Mouse (Mus musculus) midbrain, embryonic 14.5 days (tissue): Measurements from ENCODE around the gene Yrdc. TPM values are rescaled to one million over a fixed set of nuclear protein-coding genes. Genes with fewer than 3 reads are reported as not detected.

Source experiments
- ATAC-seq: fragments of 200-750 bp; cut with Nextera tagmentation; 2 replicates; pipeline ENCODE4 v1.8.0; 2017; ENCODE audit warnings: moderate number of reproducible peaks, moderate library complexity; ENCODE audit not compliant: low FRiP score, low TSS enrichment
- DNase-seq: peaks from one replicate; pipeline ENCODE4 v3.0.0-alpha.2; 2015
- H3K27ac ChIP-seq: fragments of 300-500 bp; sonication (generic); replicated peaks from 2 replicates; pipeline ENCODE4 v1.5.1; 2014; ENCODE audit warnings: mild to moderate bottlenecking, low read depth, low read length, moderate library complexity
- H3K27me3 ChIP-seq: fragments of 300-500 bp; sonication (generic); 2 replicates; pipeline ENCODE4 v1.6.1; 2014; ENCODE audit warnings: low read length, control low read depth, mixed read lengths; ENCODE audit not compliant: control insufficient read depth, insufficient read depth
- H3K36me3 ChIP-seq: fragments of 300-500 bp; sonication (generic); 2 replicates; pipeline ENCODE4 v1.6.1; 2014; ENCODE audit warnings: low read length, control low read depth; ENCODE audit not compliant: control insufficient read depth, insufficient read depth
- H3K4me1 ChIP-seq: fragments of 300-500 bp; sonication (generic); 2 replicates; pipeline ENCODE4 v1.6.1; 2014; ENCODE audit warnings: mild to moderate bottlenecking, antibody characterized with exemption, low read length, control low read depth; ENCODE audit not compliant: control insufficient read depth, insufficient read depth
- H3K4me2 ChIP-seq: fragments of 300-500 bp; sonication (generic); 2 replicates; pipeline ENCODE4 v1.6.1; 2014; ENCODE audit warnings: mild to moderate bottlenecking, low read length, moderate library complexity
- H3K4me3 ChIP-seq: fragments of 300-500 bp; sonication (generic); replicated peaks from 2 replicates; pipeline ENCODE4 v1.5.1; 2014; ENCODE audit warnings: low read depth, low read length
- H3K9ac ChIP-seq: fragments of 300-500 bp; sonication (generic); replicated peaks from 2 replicates; pipeline ENCODE4 v1.6.1; 2014; ENCODE audit warnings: mild to moderate bottlenecking, low read length, moderate library complexity
- H3K9me3 ChIP-seq: fragments of 300-500 bp; sonication (generic); 2 replicates; pipeline ENCODE4 v1.6.1; 2016; ENCODE audit warnings: low read length, control low read depth, mixed read lengths; ENCODE audit not compliant: control insufficient read depth
- WGBS: fragments of 180-500 bp; shearing (Covaris S2); extraction: QIAGEN DNeasy Blood & Tissue Kit; methylation state at CpG from one replicate; pipeline ENCODE4 v1.1.7; 2014; 5-methylcytosine and 5-hydroxymethylcytosine counted together
- polyA plus RNA-seq: library from polyadenylated mRNA; unstranded; fragments of >200 nt; fragmentation: Nextera tagmentation; extraction: Ambion mirVana; gene quantifications from 2 replicates; pipeline ENCODE4 v1.2.1, GENCODE M21; 2014

Gene Yrdc
- polyA plus RNA-seq, 1 experiment from 2014 or later, result 59.1 TPM

DNA sequence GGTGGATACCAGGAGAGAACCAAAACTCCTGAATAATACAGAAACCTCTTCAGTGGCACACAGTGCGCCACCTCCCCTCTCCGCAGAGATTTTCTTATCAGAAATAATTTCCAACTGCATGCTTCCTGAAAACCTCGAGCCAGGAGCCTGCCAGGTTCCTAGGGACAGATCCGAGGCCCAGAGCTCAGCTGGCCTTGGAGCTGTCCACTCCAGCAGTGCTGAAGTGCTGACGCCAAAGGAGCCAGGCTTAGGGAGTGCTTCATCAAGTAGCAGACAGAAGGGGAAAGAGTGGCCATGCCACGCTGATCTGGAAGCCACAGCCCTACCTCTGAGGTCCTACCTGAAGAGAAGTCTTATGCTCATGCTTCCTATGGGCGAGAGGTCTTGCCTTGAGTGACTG is 10.0 kb downstream of the Yrdc start:
- WGBS, result 21% methylated on average over 7 of the region's 7 CpGs
- Histone ChIP-seq H3K4me1 (peaks cover 15% of the 10 kb centered on the region), H3K36me3 (peaks cover 41% of the 10 kb centered on the region), H3K27me3 (no peaks in the 10 kb centered on the region), H3K9ac (peak overlapping the region; percentile 90; the same call in 1 of the 2 replicates), H3K9me3 (no peaks in the 10 kb centered on the region), H3K4me2 (peak overlapping the region; percentile 77), H3K27ac (no peak overlapping the region), H3K4me3 (peak overlapping the region; percentile 66)
- DNase-seq, result peak; percentile 59
- no peak for ATAC-seq

- ATAC-seq, result peak; percentile 74
- peaks cover 31% of the 10 kb centered on the region for H3K36me3 ChIP-seq
- H3K27me3 ChIP-seq, result no peaks in the 10 kb centered on the region
- H3K27ac ChIP-seq, result peak within 1 kb of the TSS; percentile 84
- WGBS, result 1% methylated on average over 50 of the region's 77 CpGs
- H3K4me1 ChIP-seq, result peaks cover 15% of the 10 kb centered on the region
- H3K9me3 ChIP-seq, result no peaks in the 10 kb centered on the region
- peak within 1 kb of the TSS; percentile 66 for H3K4me3 ChIP-seq
- peak; percentile 67 for DNase-seq
- peak within 1 kb of the TSS; percentile 90 for H3K9ac ChIP-seq
- H3K4me2 ChIP-seq, result peak within 1 kb of the TSS; percentile 77
These were observed 11.1 kb downstream of the Yrdc start, which contains the start of gene Maneal for GRCm38 (mm10) chr4:124861283-124862188. Gene Maneal (minus strand): TSS chr4:124862171.

GRCm38 (mm10) chr4:124872719-124873118 is 22.2 kb downstream of the Yrdc start:
- WGBS, result 88% methylated on average over 1 of the region's 1 CpGs
- no peaks in the 10 kb centered on the region for H3K9me3 ChIP-seq
- H3K4me2 ChIP-seq, result no peak overlapping the region
- no peak overlapping the region for H3K9ac ChIP-seq
- no peaks in the 10 kb centered on the region for H3K4me1 ChIP-seq
- no peak overlapping the region for H3K4me3 ChIP-seq
- no peak for DNase-seq
- no peak overlapping the region for H3K27ac ChIP-seq
- no peaks in the 10 kb centered on the region for H3K27me3 ChIP-seq
- H3K36me3 ChIP-seq, result no peaks in the 10 kb centered on the region
- no peak for ATAC-seq

DNA sequence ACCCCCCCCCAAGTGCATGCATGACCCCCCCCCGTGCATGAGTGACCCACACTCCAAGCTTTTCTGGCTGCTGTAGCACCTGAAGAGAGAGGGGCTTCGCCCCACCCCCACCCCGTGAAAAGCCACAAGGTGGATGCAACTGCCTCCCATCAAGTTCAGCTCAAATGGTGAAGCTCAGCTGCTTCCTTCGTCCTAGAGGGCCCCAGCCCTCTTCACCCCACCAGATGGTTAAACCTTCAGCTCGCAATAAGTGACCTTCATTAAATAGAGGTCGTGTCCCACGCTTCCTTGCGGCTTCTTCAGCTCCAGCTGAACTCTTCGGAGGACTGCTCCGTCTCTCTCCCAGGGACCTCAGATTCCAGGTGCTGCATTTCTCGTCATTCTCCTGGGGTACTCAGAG is 30.1 kb downstream of the Yrdc start, which contains the start of gene Epha10:
Gene Epha10, plus strand, starts transcription at position 301 of the 400 bp plus-strand sequence.
- Histone ChIP-seq H3K4me2 (peak within 1 kb of the TSS; percentile 58), H3K27me3 (no peaks in the 10 kb centered on the region), H3K9me3 (no peaks in the 10 kb centered on the region), H3K4me1 (peaks cover 3% of the 10 kb centered on the region; the same call in 1 of the 2 replicates), H3K27ac (peak within 1 kb of the TSS; percentile 72), H3K4me3 (peak within 1 kb of the TSS; percentile 49), H3K36me3 (no peaks in the 10 kb centered on the region), H3K9ac (peak within 1 kb of the TSS; percentile 51)
- DNase-seq (peak; percentile 24), ATAC-seq (no peak)
- WGBS, result 5% methylated on average over 11 of the region's 11 CpGs

DNA sequence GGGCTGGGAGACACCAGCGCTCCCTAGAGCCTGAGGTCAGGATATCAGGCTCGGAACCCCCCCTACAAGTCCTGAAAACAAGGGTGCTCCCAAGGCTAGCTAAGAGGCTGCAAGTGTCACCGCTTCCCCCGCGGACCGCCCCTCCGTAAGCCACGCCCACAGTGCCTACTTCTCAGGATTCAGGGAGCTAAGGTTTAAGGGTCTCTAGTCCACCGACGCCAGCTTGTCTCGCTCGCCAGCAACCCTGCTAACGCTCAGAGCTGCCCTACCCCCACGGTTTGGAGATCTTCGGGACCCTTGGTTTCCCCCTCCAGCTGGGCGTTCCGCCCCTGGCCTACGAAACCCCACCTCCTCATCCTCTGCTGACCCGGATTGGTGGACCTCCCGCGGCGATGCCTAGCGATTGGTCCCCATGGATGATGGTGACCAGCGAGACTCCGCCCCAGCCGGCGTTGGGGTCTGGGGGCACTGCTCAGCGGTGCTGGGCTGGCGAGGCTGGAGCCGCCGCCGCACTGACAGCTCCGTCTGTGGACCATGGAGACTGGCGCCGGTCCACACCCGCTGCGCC is 30.9 kb downstream of the Yrdc start:
- ATAC-seq (peak; percentile 96), DNase-seq (peak; percentile 96)
- Histone ChIP-seq H3K27me3 (no peaks in the 10 kb centered on the region), H3K4me2 (peak overlapping the region; percentile 58), H3K9ac (peak overlapping the region; percentile 51), H3K4me1 (peaks cover 3% of the 10 kb centered on the region; the same call in 1 of the 2 replicates), H3K9me3 (no peaks in the 10 kb centered on the region), H3K27ac (peak overlapping the region; percentile 72), H3K36me3 (no peaks in the 10 kb centered on the region), H3K4me3 (peak overlapping the region; percentile 49)
- under 1% methylated on average over 37 of the region's 37 CpGs for WGBS

- DNase-seq (peak; percentile 66), ATAC-seq (peak; percentile 36; the same call in 1 of the 2 replicates)
- no peaks in the 10 kb centered on the region for H3K36me3 ChIP-seq
- peak overlapping the region; percentile 58 for H3K4me2 ChIP-seq
- H3K9me3 ChIP-seq, result no peaks in the 10 kb centered on the region
- peak overlapping the region; percentile 49 for H3K4me3 ChIP-seq
- peaks cover 3% of the 10 kb centered on the region; the same call in 1 of the 2 replicates for H3K4me1 ChIP-seq
- WGBS, result under 1% methylated on average over 37 of the region's 37 CpGs
- peak overlapping the region; percentile 51 for H3K9ac ChIP-seq
- peak overlapping the region; percentile 72 for H3K27ac ChIP-seq
- H3K27me3 ChIP-seq, result no peaks in the 10 kb centered on the region
These were observed 31.8 kb downstream of the Yrdc start for GRCm38 (mm10) chr4:124882151-124882729.

GRCm38 (mm10) chr4:124888702-124889101 is 38.2 kb downstream of the Yrdc start:
- H3K27ac ChIP-seq, result no peak overlapping the region
- no peak overlapping the region for H3K4me2 ChIP-seq
- no peak for ATAC-seq
- H3K4me3 ChIP-seq, result no peak overlapping the region
- WGBS, result 61% methylated on average over 7 of the region's 7 CpGs
- H3K4me1 ChIP-seq, result peaks cover 1% of the 10 kb centered on the region; the same call in 1 of the 2 replicates
- H3K27me3 ChIP-seq, result no peaks in the 10 kb centered on the region
- no peak for DNase-seq
- H3K9ac ChIP-seq, result no peak overlapping the region
- no peaks in the 10 kb centered on the region for H3K9me3 ChIP-seq
- no peaks in the 10 kb centered on the region for H3K36me3 ChIP-seq

- Histone ChIP-seq H3K4me2 (no peak overlapping the region), H3K9ac (no peak overlapping the region), H3K27ac (no peak overlapping the region), H3K4me3 (no peak overlapping the region), H3K27me3 (peaks cover 6% of the 10 kb centered on the region; the same call in 1 of the 2 replicates), H3K9me3 (no peaks in the 10 kb centered on the region), H3K36me3 (no peaks in the 10 kb centered on the region), H3K4me1 (peaks cover 5% of the 10 kb centered on the region; the same call in 1 of the 2 replicates)
- ATAC-seq (no peak), DNase-seq (no peak)
- WGBS, result 85% methylated on average over 2 of the region's 2 CpGs
These were observed 39.5 kb downstream of the Yrdc start for GRCm38 (mm10) chr4:124889935-124890334.
